Mouse (Mus musculus): ENCODE data around the gene Pknox2. TPM values are rescaled to one million over a fixed set of nuclear protein-coding genes. Genes with fewer than 3 reads are reported as not detected.

Gene Pknox2
- total RNA-seq, 1 experiment = 1.8 TPM

GRCm38 (mm10) chr9:36873796-36874195 lies 273.4 kb downstream of the Pknox2 start:
- no peak overlapping the region for H3K27ac ChIP-seq (ENCODE audit: insufficient read depth, low read depth, low read length, poor library complexity, severe bottlenecking)
- H3K4me1 ChIP-seq (ENCODE audit: control insufficient read depth in 2 of 2, insufficient read depth in 2 of 2, low read length in 2 of 2, poor library complexity in 1 of 2) = no peaks in the 10 kb centered on the region
- no peak for DNase-seq (ENCODE audit: low read depth, low spot score)
- H3K9me3 ChIP-seq (ENCODE audit: control insufficient read depth, insufficient read depth, low read depth, low read length) = no peaks in the 10 kb centered on the region
- H3K36me3 ChIP-seq (ENCODE audit: control insufficient read depth, insufficient read depth, low read length, poor library complexity, severe bottlenecking) = no peaks in the 10 kb centered on the region
- H3K4me3 ChIP-seq (ENCODE audit: insufficient read depth in 1 of 2, low read depth in 1 of 2, low read length in 2 of 2, poor library complexity in 1 of 2, severe bottlenecking in 1 of 2) = no peak overlapping the region
- H3K9ac ChIP-seq (ENCODE audit: insufficient read depth, low read depth, low read length, poor library complexity, severe bottlenecking) = no peak overlapping the region
- in situ Hi-C loops (cut with MboI; ENCODE audit: low sequenced_read_pairs in 2 of 2, unreplicated experiment in 2 of 2) = no loop called here
- TF ChIP-seq ZC3H11A (IDR thresholded peaks at IDR 0.05; ENCODE audit: borderline replicate concordance, low read depth, low read length) = no peak
- no peak for TF ChIP-seq CHD2 (IDR thresholded peaks at IDR 0.05; ENCODE audit: low read depth, low read length)
- TF ChIP-seq MAFK (IDR thresholded peaks at IDR 0.05; ENCODE audit: insufficient read depth, low read depth, low read length) = no peak
- TF ChIP-seq HCFC1 (IDR thresholded peaks at IDR 0.05; ENCODE audit: borderline replicate concordance, insufficient read depth, low read length) = no peak
- no peak for TF ChIP-seq ZNF384 (IDR thresholded peaks at IDR 0.05; ENCODE audit: low read depth, low read length)

GRCm38 (mm10) chr9:36870263-36870662 lies 276.9 kb downstream of the Pknox2 start:
- Histone ChIP-seq H3K9me3 (ENCODE audit: control insufficient read depth, insufficient read depth, low read depth, low read length) (no peaks in the 10 kb centered on the region), H3K4me3 (ENCODE audit: insufficient read depth in 1 of 2, low read depth in 1 of 2, low read length in 2 of 2, poor library complexity in 1 of 2, severe bottlenecking in 1 of 2) (no peak overlapping the region), H3K4me1 (ENCODE audit: control insufficient read depth in 2 of 2, insufficient read depth in 2 of 2, low read length in 2 of 2, poor library complexity in 1 of 2) (no peaks in the 10 kb centered on the region), H3K27ac (ENCODE audit: insufficient read depth, low read depth, low read length, poor library complexity, severe bottlenecking) (no peak overlapping the region), H3K36me3 (ENCODE audit: control insufficient read depth, insufficient read depth, low read length, poor library complexity, severe bottlenecking) (no peaks in the 10 kb centered on the region), H3K9ac (ENCODE audit: insufficient read depth, low read depth, low read length, poor library complexity, severe bottlenecking) (no peak overlapping the region)
- in situ Hi-C loops (cut with MboI; ENCODE audit: low sequenced_read_pairs in 2 of 2, unreplicated experiment in 2 of 2) = no loop called here
- DNase-seq (ENCODE audit: low read depth, low spot score) = no peak
- TF ChIP-seq CHD2 (IDR thresholded peaks at IDR 0.05; ENCODE audit: low read depth, low read length) (no peak), ZNF384 (IDR thresholded peaks at IDR 0.05; ENCODE audit: low read depth, low read length) (no peak), MAFK (IDR thresholded peaks at IDR 0.05; ENCODE audit: insufficient read depth, low read depth, low read length) (no peak), HCFC1 (IDR thresholded peaks at IDR 0.05; ENCODE audit: borderline replicate concordance, insufficient read depth, low read length) (no peak), ZC3H11A (IDR thresholded peaks at IDR 0.05; ENCODE audit: borderline replicate concordance, low read depth, low read length) (no peak)

- Histone ChIP-seq H3K9ac (ENCODE audit: insufficient read depth, low read depth, low read length, poor library complexity, severe bottlenecking) (no peak overlapping the region), H3K27ac (ENCODE audit: insufficient read depth, low read depth, low read length, poor library complexity, severe bottlenecking) (no peak overlapping the region), H3K4me1 (ENCODE audit: control insufficient read depth in 2 of 2, insufficient read depth in 2 of 2, low read length in 2 of 2, poor library complexity in 1 of 2) (no peaks in the 10 kb centered on the region), H3K4me3 (ENCODE audit: insufficient read depth in 1 of 2, low read depth in 1 of 2, low read length in 2 of 2, poor library complexity in 1 of 2, severe bottlenecking in 1 of 2) (no peak overlapping the region), H3K36me3 (ENCODE audit: control insufficient read depth, insufficient read depth, low read length, poor library complexity, severe bottlenecking) (no peaks in the 10 kb centered on the region), H3K9me3 (ENCODE audit: control insufficient read depth, insufficient read depth, low read depth, low read length) (no peaks in the 10 kb centered on the region)
- in situ Hi-C loops (cut with MboI; ENCODE audit: low sequenced_read_pairs in 2 of 2, unreplicated experiment in 2 of 2) = no loop called here
- DNase-seq (ENCODE audit: low read depth, low spot score) = no peak
- TF ChIP-seq HCFC1 (IDR thresholded peaks at IDR 0.05; ENCODE audit: borderline replicate concordance, insufficient read depth, low read length) (no peak), MAFK (IDR thresholded peaks at IDR 0.05; ENCODE audit: insufficient read depth, low read depth, low read length) (no peak), CHD2 (IDR thresholded peaks at IDR 0.05; ENCODE audit: low read depth, low read length) (no peak), ZC3H11A (IDR thresholded peaks at IDR 0.05; ENCODE audit: borderline replicate concordance, low read depth, low read length) (no peak), ZNF384 (IDR thresholded peaks at IDR 0.05; ENCODE audit: low read depth, low read length) (no peak)
These were observed 278.5 kb downstream of the Pknox2 start for GRCm38 (mm10) chr9:36868662-36869061.

- H3K36me3 ChIP-seq (ENCODE audit: control insufficient read depth, insufficient read depth, low read length, poor library complexity, severe bottlenecking) = no peaks in the 10 kb centered on the region
These were observed 282.1 kb downstream of the Pknox2 start for GRCm38 (mm10) chr9:36864862-36865813.

More at GRCm38 (mm10) chr9:36864862-36865813, 282.1 kb downstream of the Pknox2 start:
- Histone ChIP-seq H3K9me3 (ENCODE audit: control insufficient read depth, insufficient read depth, low read depth, low read length) (no peaks in the 10 kb centered on the region), H3K9ac (ENCODE audit: insufficient read depth, low read depth, low read length, poor library complexity, severe bottlenecking) (no peak overlapping the region), H3K4me1 (ENCODE audit: control insufficient read depth in 2 of 2, insufficient read depth in 2 of 2, low read length in 2 of 2, poor library complexity in 1 of 2) (no peaks in the 10 kb centered on the region), H3K4me3 (ENCODE audit: insufficient read depth in 1 of 2, low read depth in 1 of 2, low read length in 2 of 2, poor library complexity in 1 of 2, severe bottlenecking in 1 of 2) (no peak overlapping the region), H3K27ac (ENCODE audit: insufficient read depth, low read depth, low read length, poor library complexity, severe bottlenecking) (no peak overlapping the region)
- in situ Hi-C loops (cut with MboI; ENCODE audit: low sequenced_read_pairs in 2 of 2, unreplicated experiment in 2 of 2) = no loop called here
- no peak for TF ChIP-seq CHD2 (IDR thresholded peaks at IDR 0.05; ENCODE audit: low read depth, low read length)
- no peak for TF ChIP-seq MAFK (IDR thresholded peaks at IDR 0.05; ENCODE audit: insufficient read depth, low read depth, low read length)
- TF ChIP-seq HCFC1 (IDR thresholded peaks at IDR 0.05; ENCODE audit: borderline replicate concordance, insufficient read depth, low read length) = no peak
- no peak for TF ChIP-seq ZNF384 (IDR thresholded peaks at IDR 0.05; ENCODE audit: low read depth, low read length)
- no peak for TF ChIP-seq ZC3H11A (IDR thresholded peaks at IDR 0.05; ENCODE audit: borderline replicate concordance, low read depth, low read length)
- DNase-seq (ENCODE audit: low read depth, low spot score) = no peak

Data from ES-E14 (cell line).